Mouse (Mus musculus) heart, postnatal 10 days (tissue): Measurements from ENCODE around the gene Rnf115. TPM values are rescaled to one million over a fixed set of nuclear protein-coding genes. Genes with fewer than 3 reads are reported as not detected.
"Not testable (repeated sequence)": the region's sequence is repeated elsewhere in the genome, so short reads cannot be mapped to it uniquely, and the experiment has no call there.

ENCODE experiments used
- DNase-seq, 2 experiments: peaks; one replicate each; pipeline ENCODE4 v3.0.0; 2021
- intact Hi-C: fragments of 180-260 bp; cut with DNase I; formaldehyde crosslinking; loops from one replicate; pipeline ENCODE4 v1.15.1; 2025
- total RNA-seq, 2 experiments: library from RNA; stranded (reverse); gene quantifications; 2 replicates each; pipeline ENCODE4 v1.2.3; 2021

Rnf115 gene
- total RNA-seq, 2 experiments from 2014 or later = 25.5 to 27.0 TPM

- DNase-seq = no peak
- intact Hi-C loops = loop anchor here (5.0 kb wide), 1 partner anchor 40 kb away; no protein-coding TSS in a partner anchor
Measured at GRCm38 (mm10) chr3:96706984-96707383, 20.5 kb upstream of the Rnf115 start.

GRCm38 (mm10) chr3:96707903-96708683 lies 19.4 kb upstream of the Rnf115 start, which contains the start of gene Nudt17:
Nudt17 (minus strand) TSS chr3:96708562.
- intact Hi-C loops = loop anchor here (2.0 to 5.0 kb wide), 2 partner anchors 41 to 161 kb away; no protein-coding TSS in a partner anchor
- DNase-seq = peak; percentile 88 to 91

- intact Hi-C loops = loop anchor here (2.0 to 5.0 kb wide), 2 partner anchors 41 to 162 kb away; no protein-coding TSS in a partner anchor
- no peak for DNase-seq
Measured at GRCm38 (mm10) chr3:96708684-96709064, 18.8 kb upstream of the Rnf115 start.

- intact Hi-C loops = no loop called here
- no peak for DNase-seq
Measured at GRCm38 (mm10) chr3:96714286-96714685, 13.2 kb upstream of the Rnf115 start.

DNA sequence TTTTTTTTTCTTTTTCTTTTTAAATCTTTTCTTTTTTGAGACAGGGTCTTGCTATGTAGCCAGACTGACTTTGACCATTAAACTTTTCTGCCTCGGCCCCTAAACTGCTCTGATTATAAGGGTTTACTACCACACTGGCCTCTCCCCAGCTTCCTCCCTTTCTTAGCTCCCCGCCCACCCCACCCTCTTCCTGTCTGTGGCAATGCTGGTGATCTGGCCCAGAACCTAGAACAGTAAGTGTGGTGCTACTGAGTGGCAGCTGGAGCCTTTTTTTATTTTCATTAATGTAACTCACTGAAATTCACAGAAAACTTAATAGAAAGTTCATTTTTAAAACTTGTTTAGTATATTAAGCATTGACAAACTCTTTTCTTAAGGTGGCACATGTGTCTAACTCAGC lies 11.6 kb upstream of the Rnf115 start:
- intact Hi-C loops = no loop called here
- DNase-seq = no peak

DNA sequence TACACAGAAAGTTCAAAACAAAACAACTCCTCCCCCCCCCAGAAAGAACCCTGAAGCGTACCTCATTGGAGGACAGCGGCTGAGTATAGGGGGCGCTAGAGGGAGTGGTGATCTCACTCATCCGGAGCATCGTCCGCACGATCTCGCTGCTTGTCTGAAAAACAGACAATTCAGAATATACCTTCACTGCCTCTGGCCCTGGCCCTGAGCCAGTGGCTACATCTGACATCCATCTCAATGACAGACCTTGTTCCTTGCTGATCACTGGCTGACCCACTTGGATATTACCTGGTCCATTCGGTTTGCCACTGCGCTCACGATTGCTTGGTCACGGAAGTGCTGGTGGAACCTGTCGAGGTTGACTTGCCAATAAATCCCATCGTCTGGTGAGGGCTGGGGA lies 8.3 kb upstream of the Rnf115 start:
- DNase-seq = no peak
- intact Hi-C loops = no loop called here

DNA sequence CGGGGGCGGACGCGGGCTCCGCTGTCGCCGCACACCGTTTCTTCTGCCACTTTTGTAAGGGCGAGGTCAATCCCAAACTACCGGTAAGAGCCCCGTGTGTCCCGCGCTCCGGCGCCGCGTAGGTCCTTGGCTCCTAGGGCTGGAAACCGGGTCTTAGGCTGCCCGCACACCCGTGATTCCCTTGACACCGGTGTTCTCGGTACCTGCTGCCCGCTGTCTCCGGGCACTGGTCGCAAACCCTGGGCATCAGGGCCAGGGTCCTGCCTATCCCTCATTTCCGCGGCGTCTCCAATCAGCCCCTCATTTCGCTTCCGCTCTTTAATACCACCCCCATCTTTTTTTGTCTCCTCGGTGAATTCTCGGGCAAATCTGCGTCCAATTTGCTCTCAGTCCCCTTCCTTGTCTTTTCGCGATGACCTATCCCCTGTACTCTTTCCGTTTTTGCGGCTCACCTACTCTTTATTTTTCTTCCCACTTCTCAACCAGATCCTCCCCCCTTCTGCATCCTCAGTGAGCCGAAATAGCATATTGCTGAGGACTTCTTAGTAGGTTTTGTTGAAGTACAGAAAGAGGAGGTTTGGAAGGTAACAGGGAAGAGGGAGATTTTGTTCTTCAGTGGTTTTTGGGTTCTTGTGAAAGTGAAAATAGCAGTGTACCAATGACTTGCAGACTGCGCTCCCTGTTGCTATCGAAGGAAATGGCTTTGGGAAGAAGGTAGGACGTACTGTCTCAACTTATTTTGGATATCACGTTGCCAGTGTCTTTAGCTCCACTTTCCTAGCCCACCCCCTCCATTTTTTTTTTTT lies 567 bp downstream of the Rnf115 start:
- DNase-seq = no peak
- intact Hi-C loops = no loop called here

DNA sequence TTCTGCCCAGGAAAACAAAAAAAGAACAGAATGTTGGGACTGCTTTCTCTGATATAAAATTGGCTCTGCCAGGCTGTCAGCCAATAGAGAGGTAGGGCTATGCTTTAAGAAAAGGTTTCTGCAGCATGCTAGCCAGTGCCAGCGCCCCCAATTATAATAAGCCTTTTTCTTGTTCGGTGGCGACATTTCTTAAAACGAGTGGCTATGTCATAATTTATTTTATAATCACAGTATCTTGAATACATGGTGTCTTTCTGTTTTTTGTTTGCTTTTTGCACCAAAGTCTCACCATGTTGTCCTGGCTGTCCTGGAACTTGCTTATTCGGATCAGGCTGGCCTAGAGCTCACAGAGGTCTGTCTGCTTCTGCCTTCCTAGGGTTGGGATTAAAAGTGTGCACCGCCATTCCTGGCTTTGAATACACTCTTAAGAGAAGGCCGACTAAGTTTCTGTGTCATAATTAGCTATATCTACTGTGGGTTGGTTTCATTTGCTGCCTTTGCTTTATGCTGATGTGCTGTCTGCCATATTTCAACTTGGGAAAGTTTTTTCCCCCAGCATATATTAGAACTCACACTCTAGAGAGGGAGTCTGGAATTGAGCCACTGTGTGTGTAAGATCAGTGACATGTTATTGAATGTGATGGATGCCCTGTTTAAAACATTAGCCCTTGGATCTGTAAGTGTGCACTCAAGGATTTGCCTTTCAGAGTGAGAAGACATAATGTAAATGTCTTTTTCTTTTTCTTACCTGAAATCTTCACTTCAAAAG lies 1.4 kb downstream of the Rnf115 start:
- no peak for DNase-seq
- intact Hi-C loops = no loop called here

- intact Hi-C loops = no loop called here
- no peak for DNase-seq
Measured at GRCm38 (mm10) chr3:96729403-96729784, 1.9 kb downstream of the Rnf115 start.

GRCm38 (mm10) chr3:96730785-96731184 lies 3.3 kb downstream of the Rnf115 start:
- intact Hi-C loops = no loop called here
- no peak for DNase-seq

DNA sequence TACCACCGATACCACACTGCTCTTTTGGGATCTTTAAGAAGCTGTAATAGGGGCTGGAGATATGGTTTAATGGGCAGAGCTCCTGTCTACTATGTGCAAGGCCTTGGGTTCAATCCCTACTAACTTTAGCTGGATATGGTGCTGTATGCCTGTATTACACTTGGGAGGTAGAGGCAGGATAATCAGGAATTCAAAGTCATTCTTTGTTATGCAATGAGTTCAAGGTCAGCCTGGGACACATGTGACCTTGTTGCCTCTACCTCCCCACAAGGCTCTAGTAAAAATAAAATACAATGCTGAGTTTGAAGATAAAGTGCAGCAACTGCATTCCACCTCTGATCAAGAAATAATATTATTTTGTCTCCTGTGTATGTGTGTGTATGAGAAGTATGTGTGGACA lies 6.5 kb downstream of the Rnf115 start:
- intact Hi-C loops = no loop called here
- no peak for DNase-seq

GRCm38 (mm10) chr3:96735200-96735599 lies 7.7 kb downstream of the Rnf115 start:
- intact Hi-C loops = no loop called here
- DNase-seq = no peak

DNA sequence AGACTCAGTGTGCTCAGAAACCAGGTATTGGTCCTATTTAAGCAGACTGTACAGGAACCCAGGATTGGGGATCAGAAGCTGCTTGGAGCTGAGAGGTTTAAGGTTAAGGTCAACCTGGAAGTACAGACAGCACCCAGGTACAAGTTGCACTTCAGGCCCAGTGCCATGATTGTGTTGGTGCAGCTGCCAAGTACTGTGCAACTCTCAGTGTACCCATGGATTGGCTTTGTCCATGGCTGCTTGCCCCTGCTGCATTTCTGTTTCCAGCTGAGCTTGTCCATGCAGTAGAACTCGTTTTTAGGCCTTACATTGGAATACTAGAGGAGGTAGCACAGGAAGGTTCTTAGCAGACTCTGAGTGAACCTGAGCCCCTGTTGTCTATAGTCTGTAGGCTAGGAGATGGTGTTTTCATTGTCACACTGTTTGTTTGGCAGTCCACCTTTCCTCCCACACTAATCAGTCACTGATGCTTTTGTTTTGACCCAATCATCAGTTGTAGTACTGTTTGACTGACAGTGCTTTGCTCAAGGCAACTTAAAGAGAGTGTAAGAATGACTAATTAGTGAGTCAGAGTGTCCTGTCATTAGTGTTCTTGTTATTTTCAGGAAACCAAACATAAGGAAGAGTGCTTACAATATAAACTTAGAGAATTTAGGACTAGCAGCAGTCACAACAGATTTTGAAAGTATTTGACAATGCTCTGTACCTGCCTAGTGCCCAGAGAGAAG lies 9.7 kb downstream of the Rnf115 start:
- intact Hi-C loops = no loop called here
- DNase-seq = no peak

- intact Hi-C loops = no loop called here
- no peak for DNase-seq
Measured at GRCm38 (mm10) chr3:96737995-96738394, 10.5 kb downstream of the Rnf115 start.

DNA sequence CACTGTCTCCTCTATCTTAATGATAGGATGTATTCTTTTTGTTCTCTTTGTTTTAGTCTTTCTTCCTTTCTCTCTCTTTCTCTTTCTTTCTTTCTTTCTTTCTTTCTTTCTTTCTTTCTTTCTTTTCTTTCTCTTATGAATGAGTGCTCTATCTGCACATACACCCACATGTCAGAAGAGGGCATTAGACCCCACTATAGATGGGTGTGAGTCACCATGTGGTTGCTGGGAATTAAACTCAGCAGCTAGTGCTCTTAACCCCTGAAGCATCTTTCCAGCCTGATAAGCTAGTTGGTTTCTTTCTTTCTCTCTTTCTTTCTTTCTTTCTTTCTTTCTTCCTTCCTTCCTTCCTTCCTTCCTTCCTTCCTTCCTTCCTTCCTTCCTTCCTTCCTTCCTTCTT lies 12.8 kb downstream of the Rnf115 start:
- intact Hi-C loops = not testable (repeated sequence)

GRCm38 (mm10) chr3:96744348-96744747 lies 16.9 kb downstream of the Rnf115 start:
- no peak for DNase-seq
- intact Hi-C loops = no loop called here

More for the DNA sequence above, 12.8 kb downstream of the Rnf115 start:
- DNase-seq = not testable (repeated sequence)

DNA sequence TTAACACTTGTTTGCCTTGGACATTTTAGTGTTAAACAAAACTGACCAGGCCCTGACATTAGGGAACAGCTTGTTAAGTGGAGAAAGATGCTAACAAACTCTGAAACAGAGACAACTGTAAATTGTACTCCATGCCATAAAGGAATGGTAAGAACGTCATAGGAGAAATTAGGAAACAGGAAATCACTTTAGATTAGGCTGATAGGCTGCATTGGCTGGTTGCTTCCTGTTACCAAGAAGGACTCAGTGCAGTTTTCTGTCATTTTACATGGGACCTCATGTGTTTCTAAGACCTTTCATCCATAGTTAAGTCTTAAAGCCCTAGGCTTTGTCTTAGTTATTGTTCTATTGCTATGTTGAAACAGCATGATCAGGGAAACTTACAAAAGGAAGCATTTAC lies 19.4 kb downstream of the Rnf115 start:
- DNase-seq = no peak
- intact Hi-C loops = no loop called here

GRCm38 (mm10) chr3:96755935-96756334 lies 28.5 kb downstream of the Rnf115 start:
- no peak for DNase-seq
- intact Hi-C loops = no loop called here

GRCm38 (mm10) chr3:96757691-96758090 lies 30.2 kb downstream of the Rnf115 start:
- DNase-seq = peak; percentile 64 to 78
- intact Hi-C loops = no loop called here

DNA sequence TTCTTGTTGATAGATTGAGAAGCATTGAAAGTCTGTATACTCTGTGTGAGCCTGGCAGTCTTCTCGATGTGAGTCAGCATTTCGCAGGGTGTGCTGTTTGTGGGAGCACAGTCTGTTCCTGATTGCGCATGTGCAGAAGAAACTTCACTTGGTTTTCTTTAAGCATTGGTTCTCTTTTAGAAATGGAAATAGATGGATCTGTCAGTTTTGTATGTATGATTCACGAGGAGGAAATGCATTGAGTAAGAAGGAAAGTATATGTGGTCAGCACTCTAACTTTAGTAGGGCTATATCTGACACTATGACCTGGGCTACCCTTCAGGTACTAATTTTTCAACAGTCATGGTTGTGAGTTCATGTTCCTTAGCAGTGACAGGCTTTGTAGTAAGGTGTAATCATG lies 32.2 kb downstream of the Rnf115 start:
- intact Hi-C loops = no loop called here
- no peak for DNase-seq
